Mouse (Mus musculus) megakaryocyte, embryonic 14.5 days (primary cell): ENCODE data around the gene Igsf1. TPM values are rescaled to one million over a fixed set of nuclear protein-coding genes. Genes with fewer than 3 reads are reported as not detected.

Experiments
- H3K27me3 ChIP-seq: replicated peaks from 2 replicates; pipeline ENCODE3; 2012; ENCODE audit warnings: inconsistent platforms
- H3K36me3 ChIP-seq: replicated peaks from 2 replicates; pipeline ENCODE3; 2012; ENCODE audit warnings: low read length, inconsistent platforms, mixed read lengths
- H3K4me1 ChIP-seq: 2 replicates; pipeline ENCODE4 v1.6.1; 2012; ENCODE audit warnings: inconsistent platforms
- H3K4me3 ChIP-seq: replicated peaks from 2 replicates; pipeline ENCODE3; 2012; ENCODE audit warnings: moderate library complexity, mild to moderate bottlenecking, inconsistent platforms
- H3K9me3 ChIP-seq: 2 replicates; pipeline ENCODE4 v1.6.1; 2012; ENCODE audit warnings: inconsistent platforms
- FLI1 ChIP-seq: IDR thresholded peaks from 2 replicates; pipeline ENCODE4 v1.6.1; 2012; ENCODE audit warnings: low read length, inconsistent platforms, mixed read lengths
- GATA1 ChIP-seq: IDR thresholded peaks from 3 replicates; pipeline ENCODE4 v1.6.1; 2012; ENCODE audit warnings: mixed read lengths, low read length, inconsistent platforms, borderline replicate concordance
- polyA plus RNA-seq: library from polyadenylated mRNA; stranded (reverse); fragments of >175 nt; gene quantifications from 2 replicates; pipeline ENCODE4 v1.2.3, GENCODE M21; 2012; ENCODE audit warnings: low replicate concordance; ENCODE audit not compliant: insufficient read depth

The Igsf1 gene
- not detected in 2 replicates for polyA plus RNA-seq

- peaks cover 17% of the 10 kb centered on the region for H3K27me3 ChIP-seq
- H3K4me1 ChIP-seq, result no peaks in the 10 kb centered on the region
- H3K4me3 ChIP-seq, result no peak within 1 kb of the TSS
- H3K36me3 ChIP-seq, result no peaks in the 10 kb centered on the region
- no peak for TF ChIP-seq GATA1
- TF ChIP-seq FLI1, result no peak
- 0 out of 2 replicates have a peak, but pooled peaks cover 4% of the 10 kb centered on the region for H3K9me3 ChIP-seq
Observed at GRCm38 (mm10) chrX:49797213-49798019, at the start of gene Igsf1. Gene Igsf1 (minus strand): TSS chrX:49797749.

DNA sequence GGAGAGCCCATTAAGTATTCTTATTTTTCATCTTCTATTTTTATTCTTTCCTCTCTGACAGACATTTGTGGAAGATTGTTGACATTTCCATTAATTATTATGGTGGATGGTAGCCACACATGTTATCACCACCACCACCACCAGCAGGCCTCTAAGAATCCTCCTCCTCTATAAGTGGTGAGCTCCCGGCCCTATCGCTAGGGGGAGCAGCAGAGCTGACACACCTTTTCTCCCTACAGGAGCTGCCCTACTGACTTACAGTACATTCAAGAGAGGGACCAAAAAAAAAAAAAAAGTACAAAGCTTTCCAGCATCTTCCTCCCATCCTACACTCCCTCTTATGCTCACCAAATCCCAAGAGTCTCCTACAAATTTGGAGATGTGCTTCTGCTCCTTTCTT is 26.7 kb downstream of the Igsf1 start:
- Histone ChIP-seq H3K9me3 (no peaks in the 10 kb centered on the region), H3K4me3 (no peak overlapping the region), H3K27me3 (peaks cover 8% of the 10 kb centered on the region), H3K4me1 (no peaks in the 10 kb centered on the region), H3K36me3 (no peaks in the 10 kb centered on the region)
- TF ChIP-seq GATA1, result no peak
- no peak for TF ChIP-seq FLI1

GRCm38 (mm10) chrX:49745192-49745591 is 52.4 kb downstream of the Igsf1 start:
- Histone ChIP-seq H3K4me1 (no peaks in the 10 kb centered on the region), H3K9me3 (no peaks in the 10 kb centered on the region), H3K4me3 (no peak overlapping the region), H3K36me3 (no peaks in the 10 kb centered on the region), H3K27me3 (peaks cover 3% of the 10 kb centered on the region)
- TF ChIP-seq GATA1 (no peak), FLI1 (no peak)

- H3K27me3 ChIP-seq, result no peaks in the 10 kb centered on the region
- no peaks in the 10 kb centered on the region for H3K4me1 ChIP-seq
- TF ChIP-seq GATA1, result no peak
- TF ChIP-seq FLI1, result no peak
- no peak within 1 kb of the TSS for H3K4me3 ChIP-seq
- no peaks in the 10 kb centered on the region for H3K9me3 ChIP-seq
- H3K36me3 ChIP-seq, result no peaks in the 10 kb centered on the region
Observed at GRCm38 (mm10) chrX:49734959-49735358, 62.6 kb downstream of the Igsf1 start, which contains the start of gene Olfr1321. Gene Olfr1321 (minus strand): TSS chrX:49735059.

Other genes starting within 250 kb of the Igsf1 start
- not detected in 2 replicates for gene Olfr1320, start 125.4 kb downstream of the Igsf1 start, polyA plus RNA-seq
- not detected in 2 replicates for gene Olfr1321, start 62.7 kb downstream of the Igsf1 start, polyA plus RNA-seq
- not detected in 2 replicates for gene Olfr1322, start 93.7 kb upstream of the Igsf1 start, polyA plus RNA-seq
- gene Olfr1323, start 221.6 kb upstream of the Igsf1 start, polyA plus RNA-seq, result not detected in 2 replicates